Mouse (Mus musculus) lung, postnatal 0 days (tissue): ENCODE measurements around the gene Dab2ip.

Experiments used
- CTCF ChIP-seq: IDR thresholded peaks from 2 replicates; pipeline ENCODE4 v1.5.1; 2016; ENCODE audit warnings: antibody characterized with exemption, mild to moderate bottlenecking
- EP300 ChIP-seq: IDR thresholded peaks from 2 replicates; pipeline ENCODE4 v1.6.1; 2016; ENCODE audit warnings: antibody characterized with exemption, mild to moderate bottlenecking, control low read depth

GRCm38 (mm10) chr2:35669217-35669616 lies 111.2 kb downstream of the Dab2ip start:
- no peak for TF ChIP-seq CTCF
- no peak for TF ChIP-seq EP300
